Mouse (Mus musculus) hindlimb bud, embryonic 11.5 days (tissue): Measurements from ENCODE around the gene Sox5.
"Not testable (repeated sequence)": the region's sequence is repeated elsewhere in the genome, so short reads cannot be mapped to it uniquely, and the experiment has no call there.

Experiments used
- DNase-seq: peaks from one replicate; pipeline ENCODE4 v3.0.0-alpha.2; 2012; ENCODE audit warnings: low read depth, low spot score; ENCODE audit errors: extremely low spot score

Sox5 gene

DNA sequence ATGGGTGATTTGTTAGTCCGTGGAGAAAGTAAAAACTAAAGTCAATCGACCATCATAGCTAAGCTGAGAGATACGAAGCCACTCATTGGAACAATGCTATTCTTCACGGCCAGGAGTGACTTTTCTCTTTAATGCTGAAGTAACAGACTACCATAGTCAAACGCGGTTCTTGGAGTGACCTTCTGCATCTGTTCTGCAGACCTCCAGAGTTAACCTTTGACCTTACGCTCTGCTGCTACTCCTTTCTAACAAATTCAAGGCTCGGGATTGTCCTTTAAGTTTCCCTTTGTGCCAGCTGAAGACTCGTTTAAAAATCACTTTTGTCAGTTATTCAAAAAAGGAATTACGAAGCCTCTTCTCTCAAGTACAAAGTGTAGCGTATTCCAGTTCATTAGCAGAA is 545.2 kb downstream of the Sox5 start:
- peak; percentile 12 for DNase-seq

DNA sequence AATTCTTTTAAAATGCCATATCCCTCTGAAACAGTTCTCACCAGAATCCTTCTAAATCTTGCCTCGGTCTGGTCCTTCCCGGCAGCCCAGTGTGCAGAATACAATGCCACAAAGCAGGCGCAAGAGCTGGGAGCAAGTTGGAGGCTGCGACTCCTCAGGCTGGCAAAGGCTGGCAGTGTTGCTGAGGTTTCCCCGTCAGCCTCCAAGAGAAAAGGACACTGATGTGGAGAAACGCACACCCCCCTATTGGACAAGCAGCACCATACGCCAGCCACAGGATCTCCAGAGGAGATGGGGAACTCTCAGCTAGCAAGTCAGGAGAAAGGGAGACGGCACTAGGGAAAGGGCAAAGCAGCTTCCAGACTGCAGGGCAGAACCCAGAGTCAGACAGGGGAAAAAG is 577.8 kb downstream of the Sox5 start:
- DNase-seq = no peak

DNA sequence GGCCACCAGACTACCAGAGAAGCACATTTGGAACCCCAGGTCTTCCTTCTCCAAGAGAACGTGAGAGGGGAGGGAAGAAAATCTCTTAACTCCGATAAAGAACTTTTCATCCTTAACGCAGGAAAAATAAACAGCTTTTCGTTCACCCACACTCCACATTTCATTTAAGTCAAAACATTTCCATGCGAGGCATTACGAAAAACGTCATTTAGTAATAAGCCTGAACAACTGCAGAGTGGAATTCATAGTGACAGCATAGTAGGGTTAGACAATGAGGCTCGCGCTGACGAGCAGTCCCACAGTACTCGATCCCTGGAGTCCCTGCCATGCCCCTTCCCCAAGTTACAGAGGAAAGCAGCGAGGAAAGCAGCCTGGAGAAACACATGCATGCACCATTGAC is 578.8 kb downstream of the Sox5 start:
- no peak for DNase-seq

DNA sequence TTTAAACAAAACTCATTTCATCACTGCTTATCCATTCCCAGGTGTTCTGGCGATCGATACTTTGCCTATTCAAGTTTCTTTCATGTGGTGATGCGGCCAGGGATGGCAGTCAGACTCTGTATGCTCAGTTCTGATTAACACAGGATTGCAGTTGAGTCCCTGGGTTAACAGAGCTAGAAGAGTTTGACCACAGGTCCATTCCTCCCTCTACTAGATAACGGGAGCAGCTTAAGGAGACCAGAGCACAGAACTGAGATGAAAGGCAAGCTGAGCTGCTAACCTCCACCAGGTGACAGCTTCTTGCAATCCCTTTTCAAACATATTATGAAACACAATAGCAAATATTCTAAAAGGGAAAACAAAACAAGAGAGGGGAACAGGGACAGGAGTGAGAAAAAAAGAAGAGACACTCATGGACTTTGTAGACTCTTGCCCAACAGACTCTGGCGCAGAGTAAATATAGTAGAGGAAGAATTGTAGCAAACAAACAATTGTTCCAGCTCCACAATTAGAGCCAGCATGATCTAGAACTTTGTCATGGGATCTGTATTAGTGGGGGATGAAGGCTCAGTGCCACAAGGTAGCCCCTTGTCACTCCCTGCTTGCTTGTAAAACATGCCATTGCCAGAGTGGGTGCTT is 580.3 kb downstream of the Sox5 start:
- DNase-seq = no peak

DNA sequence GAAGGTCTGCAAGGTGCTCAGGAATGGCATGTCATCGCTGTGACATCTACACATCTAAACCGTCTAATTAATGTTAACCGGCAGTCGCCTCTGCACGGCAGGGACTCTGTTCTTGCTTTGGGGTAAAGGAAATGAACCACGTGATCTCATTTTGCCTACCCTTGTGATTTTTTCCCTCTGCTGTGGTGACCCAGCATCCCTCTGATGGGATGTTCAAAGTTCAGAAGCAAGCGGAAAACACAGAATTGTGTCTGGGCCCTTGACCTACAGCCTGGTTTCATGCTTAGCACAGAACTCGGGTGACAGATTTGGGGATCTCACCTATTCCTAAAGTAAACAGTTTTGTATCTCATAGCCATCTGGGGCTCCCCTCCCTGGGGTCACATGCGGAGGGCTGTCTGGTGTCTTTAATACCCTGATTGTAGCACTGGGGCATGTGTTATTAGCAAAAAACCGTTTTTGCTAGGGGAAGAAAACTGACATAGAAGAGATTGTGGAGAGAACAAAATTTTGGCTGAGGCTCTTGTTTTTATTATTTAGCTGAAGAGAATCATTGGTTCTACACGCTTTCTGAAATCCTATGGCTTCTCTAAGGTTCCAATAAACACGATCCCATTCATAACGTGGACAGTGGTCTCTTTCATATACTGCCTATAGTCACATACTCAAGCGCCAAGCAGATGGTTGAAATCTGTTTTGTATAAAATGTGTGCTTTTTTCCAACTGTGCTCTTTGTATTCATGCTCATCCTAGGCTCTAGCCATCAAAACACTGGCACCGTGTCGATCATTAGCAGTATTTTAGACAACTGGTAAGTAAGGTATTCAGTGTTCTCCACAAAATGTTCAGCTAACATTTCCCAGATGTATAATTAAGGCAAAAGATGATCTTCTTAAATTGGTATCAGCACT is 584.3 kb downstream of the Sox5 start:
- DNase-seq = no peak

DNA sequence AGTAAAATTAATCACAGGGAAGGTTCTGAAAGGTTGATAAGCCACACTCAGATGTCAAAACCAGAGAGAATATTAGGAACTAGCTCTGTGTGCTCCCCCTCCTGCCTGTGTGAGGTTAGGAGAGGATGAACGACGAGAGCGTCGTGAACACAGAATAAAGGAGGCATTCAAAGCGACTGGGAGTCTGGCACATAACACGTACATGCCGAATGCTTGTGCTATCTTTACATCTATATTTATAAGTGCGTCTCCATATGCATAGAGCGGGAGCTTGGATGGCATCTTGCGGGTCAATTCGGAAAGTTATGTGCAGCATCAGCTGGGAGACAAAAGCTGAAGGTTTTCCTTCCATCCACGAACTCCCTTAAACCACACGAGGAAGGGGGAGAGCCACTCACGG is 585.8 kb downstream of the Sox5 start:
- no peak for DNase-seq

DNA sequence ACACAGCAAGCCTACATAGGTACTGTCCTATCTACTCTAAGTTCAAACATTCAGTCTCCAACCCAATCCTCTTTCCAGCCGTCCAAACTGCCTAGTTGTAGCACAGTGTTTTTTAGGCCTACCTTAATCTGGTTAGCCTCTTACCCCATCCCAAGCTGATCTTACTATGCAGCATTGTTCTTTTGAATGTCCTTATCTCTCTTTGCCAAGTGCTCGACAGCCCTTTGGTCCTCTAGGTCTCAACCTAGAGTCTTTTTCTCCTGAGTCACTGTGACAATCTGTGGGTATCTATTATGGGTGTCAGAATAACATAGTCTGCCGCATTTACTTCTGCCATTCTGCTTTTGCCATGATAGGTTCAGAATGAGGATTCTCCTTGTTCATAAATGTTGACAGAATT is 598.7 kb downstream of the Sox5 start:
- DNase-seq = no peak

DNA sequence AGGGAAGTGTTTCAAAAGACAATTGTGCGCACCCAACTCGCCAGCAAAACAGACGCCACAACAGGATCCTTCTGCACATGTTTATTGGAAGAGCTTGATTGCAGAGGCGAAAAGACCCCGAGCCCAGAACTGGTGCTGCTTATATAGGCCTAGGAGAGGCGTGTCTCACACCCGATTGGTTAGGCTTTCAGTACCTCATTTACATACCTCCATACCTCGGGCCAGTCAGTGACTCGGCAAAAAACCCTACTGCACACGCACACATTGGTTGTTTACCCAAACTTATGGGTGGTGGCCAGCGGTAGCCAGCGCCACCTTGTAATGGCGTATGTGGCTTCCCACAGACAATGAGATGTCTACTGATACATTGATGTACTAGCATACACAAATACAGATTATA is 599.3 kb downstream of the Sox5 start:
- DNase-seq = not testable (repeated sequence)

DNA sequence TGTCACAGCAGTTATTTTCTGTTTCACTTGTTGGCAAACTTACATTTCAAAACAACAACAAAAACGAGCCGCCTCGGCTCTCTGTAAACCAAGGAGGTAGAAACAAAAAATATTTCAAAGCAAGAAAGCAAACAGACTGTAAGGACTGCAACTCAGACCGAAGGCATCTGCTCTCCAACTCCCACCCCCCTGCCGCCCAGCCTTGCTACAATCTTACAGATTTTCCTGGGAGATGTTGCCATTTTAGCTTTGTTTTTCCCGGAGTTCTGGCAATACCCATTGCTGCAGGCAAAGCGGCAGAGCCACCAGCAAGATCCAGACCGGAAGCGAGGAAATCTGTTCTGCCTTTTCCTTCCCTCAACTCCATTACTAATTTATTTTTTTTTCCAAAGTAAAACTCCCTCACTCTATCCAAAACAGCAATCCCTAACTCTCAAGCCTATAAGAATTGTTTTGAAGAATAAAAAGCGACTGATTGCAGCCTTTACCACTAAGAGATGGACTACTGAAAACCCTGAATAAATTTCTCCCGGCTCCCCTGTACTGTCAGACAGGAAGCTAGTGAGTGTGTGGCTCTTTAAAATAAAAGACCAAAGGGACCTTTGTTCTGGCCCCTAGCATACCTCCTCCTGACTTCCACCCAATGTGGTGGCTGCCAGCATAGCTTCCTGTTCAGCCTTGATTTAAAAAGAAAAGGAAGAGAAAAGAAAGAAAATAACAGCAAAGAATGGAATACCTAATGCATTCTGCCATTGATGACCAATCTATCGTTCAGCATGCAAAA is 600.5 kb downstream of the Sox5 start:
- no peak for DNase-seq

DNA sequence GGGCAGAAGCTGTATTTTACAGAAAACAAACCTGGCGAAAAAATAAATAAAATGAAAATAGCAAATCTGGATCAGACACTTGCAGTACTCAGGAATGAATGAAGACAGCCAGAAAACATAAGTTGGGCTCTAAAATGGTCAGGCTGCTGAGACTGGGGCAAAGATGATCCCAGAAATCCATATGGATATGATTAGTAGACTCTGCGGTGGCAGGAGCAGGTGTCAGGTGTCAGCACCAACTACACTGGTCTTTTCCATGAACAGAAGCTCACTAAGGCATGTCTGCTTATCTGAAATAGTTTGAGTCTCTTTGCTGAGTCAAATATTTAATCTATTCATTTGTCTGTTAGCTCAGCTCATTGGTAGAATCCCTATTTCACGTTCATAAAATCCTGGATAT is 602.7 kb downstream of the Sox5 start:
- DNase-seq = no peak

DNA sequence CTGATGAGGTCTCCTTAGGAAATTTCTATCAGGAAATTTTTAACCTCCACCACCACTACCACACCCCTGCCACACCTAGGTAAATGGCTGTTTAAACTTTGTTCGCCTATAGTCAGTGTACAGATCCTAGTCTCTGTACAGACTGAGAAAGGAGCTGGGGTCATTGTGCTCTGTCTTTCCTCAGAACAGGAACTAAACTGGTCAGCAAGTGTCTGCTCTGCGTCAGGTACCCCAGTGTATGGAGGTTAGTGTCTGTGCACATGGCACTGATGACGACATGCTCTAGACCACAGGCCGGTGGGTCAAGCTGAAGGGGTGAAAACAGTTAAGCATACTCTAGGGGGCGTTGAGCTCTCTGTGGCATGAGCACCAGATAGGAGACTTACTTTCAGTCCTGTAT is 605.1 kb downstream of the Sox5 start:
- DNase-seq = no peak

DNA sequence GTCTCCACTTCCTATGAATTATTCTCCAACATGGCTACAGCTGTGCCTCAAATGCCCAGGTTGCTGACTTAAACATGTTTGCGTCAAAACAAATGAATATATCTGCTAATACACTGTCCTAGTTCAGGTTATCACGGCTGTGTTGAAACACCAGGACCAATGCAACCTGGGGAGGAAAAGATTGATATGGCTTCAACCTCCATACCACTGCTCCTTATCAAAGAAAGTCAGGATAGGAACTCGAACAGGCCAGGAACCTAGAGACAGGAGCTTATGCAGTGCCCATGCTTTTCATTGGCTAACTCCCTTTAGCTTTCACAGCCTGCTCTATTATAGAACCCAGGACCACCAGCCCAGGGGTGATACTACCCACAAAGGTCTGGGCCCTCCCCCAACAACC is 606.2 kb downstream of the Sox5 start:
- no peak for DNase-seq

DNA sequence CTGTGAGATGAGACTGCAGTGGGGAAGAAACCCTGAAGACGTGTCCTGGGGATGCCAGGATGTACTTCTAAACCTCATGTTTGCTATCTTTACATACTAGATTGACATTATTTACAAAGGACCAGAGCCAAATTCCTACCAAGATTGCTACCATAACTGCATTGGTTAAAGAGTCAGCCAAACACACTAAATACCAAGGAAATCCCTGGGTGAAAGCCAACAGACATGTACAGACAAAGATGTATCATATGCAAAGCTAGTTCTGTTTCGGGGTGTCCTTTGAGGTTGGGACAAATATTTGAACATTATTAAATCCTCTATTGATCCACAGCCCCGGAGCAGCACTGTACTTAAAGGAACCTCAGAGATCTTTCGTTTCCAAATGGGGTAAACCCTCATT is 611.2 kb downstream of the Sox5 start:
- DNase-seq = no peak

DNA sequence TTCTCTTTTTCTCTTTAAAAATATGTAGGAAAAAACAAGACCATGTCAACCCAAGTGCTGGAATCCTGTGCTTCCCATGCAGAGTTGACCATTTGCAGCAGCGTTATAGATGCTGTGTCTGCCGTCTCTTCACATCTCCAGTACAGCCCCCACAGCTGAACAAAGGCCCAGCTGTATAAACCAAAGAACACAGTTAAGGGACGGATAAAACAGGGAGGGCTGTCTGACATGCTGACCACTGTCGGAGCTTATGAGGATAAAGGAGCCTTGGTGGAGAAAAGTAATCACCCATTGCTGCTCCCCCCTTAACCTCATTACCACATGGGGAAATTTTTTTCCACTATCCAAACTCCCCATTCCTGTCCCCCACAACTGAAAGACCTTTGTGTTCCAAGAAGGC is 612.0 kb downstream of the Sox5 start:
- no peak for DNase-seq

DNA sequence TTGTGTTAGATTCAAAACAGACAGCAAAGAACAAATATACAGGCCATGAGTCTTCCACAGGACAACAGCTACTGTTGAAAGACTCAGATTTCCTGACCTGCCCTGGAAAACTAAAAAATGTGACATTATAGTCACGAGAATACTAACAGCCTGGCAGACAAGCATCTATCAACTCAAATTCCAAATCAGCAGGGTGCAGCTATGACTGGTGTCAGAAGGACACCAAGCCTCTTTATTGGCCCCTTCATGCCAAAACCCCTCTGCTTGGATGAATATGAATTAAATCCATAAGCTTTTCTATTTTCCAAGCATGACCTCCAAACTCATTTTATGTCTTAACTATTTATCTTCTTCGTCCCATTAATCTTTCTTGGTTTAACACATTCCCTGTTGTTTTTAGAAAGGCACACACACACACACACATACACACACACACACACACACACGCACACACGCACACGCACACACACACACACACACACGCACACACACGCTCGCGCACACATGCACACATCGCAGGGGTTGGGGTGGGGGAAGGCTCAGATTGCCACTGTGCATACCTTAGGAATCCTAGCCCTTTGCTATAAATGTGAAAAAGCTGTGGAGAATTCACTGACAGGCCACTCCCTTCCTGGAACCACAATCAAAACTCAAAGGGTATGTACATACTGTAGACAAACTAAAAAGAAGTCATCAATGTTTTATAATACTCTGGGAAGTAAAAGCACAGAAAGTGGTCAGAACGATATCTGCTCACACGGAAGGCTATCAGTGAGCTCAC is 612.9 kb downstream of the Sox5 start:
- DNase-seq = no peak

DNA sequence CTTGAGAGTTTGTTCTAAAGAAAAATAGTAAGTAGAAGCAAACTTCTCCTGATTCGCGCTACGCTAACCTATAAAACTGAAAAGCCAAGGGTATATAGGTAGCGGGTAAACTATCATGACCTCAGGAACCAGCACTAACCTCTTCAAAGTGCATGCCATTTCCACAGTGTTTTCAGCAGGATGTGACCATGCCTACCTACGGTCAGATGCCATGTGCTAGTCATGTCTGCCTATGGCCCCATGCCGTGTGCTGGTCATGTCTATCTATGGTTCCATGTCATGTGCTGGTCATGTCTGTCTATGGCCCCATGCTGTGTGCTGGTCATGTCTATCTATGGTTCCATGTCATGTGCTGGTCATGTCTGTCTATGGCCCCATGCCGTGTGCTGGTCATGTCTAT is 614.7 kb downstream of the Sox5 start:
- no peak for DNase-seq

DNA sequence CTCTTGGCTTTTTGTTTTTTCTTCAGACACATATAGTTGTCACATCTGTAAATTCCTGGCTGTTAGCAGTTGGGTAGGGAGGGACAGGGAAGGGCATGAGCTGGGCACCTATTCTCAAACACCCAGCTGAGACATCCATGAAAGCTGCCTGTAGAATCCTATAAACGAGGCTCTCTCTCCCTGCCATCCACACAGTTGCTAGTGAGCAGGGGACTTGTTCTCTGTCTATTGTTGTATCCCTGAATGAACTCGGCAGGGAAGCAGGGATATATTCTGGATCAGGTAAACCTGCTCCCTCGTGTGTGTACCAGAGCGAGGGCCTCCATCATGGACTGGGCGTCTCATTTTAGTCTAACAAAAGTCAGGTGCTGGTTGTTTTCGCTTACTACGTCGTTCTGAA is 615.1 kb downstream of the Sox5 start:
- no peak for DNase-seq

DNA sequence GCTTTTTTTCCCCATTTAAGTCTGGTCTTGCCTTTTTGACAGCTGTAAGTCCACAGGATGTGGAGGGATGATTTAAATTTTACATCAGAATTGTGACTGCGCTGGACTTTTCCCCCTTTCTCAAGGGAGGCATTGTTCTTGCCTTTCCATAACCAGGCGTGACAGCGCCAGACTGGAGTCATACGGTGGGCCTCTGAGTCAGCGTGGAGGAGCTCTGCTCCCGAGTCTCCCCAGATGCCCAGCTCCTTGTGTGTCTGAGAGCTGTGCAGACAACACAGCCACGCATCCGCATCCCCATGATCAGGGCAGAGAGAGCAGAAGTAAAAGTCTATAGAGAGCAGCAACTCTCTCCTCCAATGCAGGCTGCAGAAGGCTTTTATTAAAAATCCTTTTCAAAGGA is 615.7 kb downstream of the Sox5 start:
- DNase-seq = no peak

DNA sequence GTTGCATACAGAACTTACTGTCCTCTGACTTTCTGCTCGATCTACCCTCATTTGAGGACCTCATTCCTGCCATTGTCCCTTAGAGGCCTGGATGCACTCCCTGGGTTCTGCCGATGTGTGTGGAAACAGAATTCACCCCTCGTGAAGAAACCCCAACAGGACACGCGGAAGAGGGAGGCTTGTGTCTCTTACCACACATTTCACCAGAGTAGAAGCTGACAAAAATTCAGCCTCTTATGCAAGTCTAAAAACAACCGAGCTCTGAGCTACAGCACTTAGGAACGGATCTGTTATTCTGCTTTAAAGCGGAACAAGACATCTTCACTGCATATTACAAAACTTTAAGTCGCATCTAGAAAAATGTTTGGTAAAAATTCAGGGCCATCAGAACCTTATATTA is 618.3 kb downstream of the Sox5 start:
- no peak for DNase-seq

DNA sequence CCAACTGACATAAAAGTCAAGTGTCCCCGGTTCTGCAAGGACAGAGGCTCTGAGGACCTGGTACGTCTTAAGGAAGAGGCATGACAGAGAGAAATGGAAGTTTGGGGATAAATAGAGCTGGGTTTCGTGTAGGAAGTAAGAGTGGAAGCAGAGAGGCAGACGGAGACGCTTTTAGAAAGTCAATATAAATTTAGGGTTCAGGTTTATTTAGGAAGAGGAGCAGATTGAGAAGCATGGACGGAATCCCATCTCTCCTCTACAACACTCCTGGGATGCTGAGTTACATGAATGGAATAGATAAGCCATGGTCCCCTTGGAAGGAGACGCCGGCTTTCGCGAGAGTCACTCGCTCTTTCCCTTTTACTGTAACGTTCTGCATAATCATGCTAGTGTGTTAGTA is 623.1 kb downstream of the Sox5 start:
- no peak for DNase-seq

DNA sequence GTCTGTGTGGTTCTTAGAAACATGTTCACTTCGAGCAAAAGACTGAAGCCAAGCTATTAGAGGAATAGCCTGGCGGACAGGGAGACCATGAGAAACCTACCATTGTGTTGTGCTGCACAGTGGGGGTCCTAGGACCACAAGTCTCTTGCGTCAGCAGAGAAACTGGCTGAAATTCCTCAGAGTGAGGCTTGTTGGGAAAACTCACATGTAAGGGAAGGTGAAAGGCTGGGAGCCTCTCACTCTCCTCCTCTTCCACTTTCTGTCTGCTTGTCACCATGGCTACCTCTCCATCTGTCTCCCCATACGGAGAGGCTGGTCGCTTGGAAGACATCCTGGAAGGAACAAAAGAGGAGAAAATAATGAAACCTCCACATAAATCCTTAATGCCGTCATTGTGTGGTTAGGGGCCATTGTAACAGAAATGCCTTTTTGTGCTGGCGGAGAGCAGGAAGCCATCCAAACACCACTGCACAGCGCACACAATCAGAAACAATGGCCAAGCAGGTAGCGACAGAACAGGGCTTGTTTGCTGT is 626.8 kb downstream of the Sox5 start:
- DNase-seq = no peak
